Comparison of ENCODE assay signal across 7 mouse cellular contexts in genomic region chr5:104115118-104115517, GRCm38 (mm10). TPM values are rescaled to one million over a fixed set of nuclear protein-coding genes. Genes with fewer than 3 reads are reported as not detected.
DNase-seq lines count a peak whose midpoint lies in the region; ATAC-seq lines count a peak whose summit lies in the region.

No protein-coding gene starts in this region.

- peak; percentile 43 for DNase-seq in retina, postnatal 1 day
- DNase-seq in retina, embryonic 14.5 days (ENCODE audit: low spot score) = no peak
- peak; percentile 25 to 49 for DNase-seq in gastrocnemius, adult 8-10 months (ENCODE audit: low spot score in 2 of 2)
- peak; percentile 85 to 88 for DNase-seq in heart, postnatal 14 days
- peak; percentile 82 to 88 for DNase-seq in kidney, postnatal 4 days
- DNase-seq in midbrain, embryonic 14.5 days = peak; percentile 80
- no peak for DNase-seq in thymus, postnatal 10 days (ENCODE audit: low spot score in 2 of 2)

- no peak overlapping the region for H3K9ac ChIP-seq in midbrain, embryonic 14.5 days (replicated peaks; ENCODE audit: low read length)

- H3K4me1 ChIP-seq in midbrain, embryonic 14.5 days (ENCODE audit: control insufficient read depth, insufficient read depth, low read length) = peaks cover 40% of the 10 kb centered on the region

- ATAC-seq in midbrain, embryonic 14.5 days (ENCODE audit: low FRiP score, low TSS enrichment) = peak; percentile 28; the same call in 1 of the 2 replicates

- H3K27me3 ChIP-seq in midbrain, embryonic 14.5 days (ENCODE audit: control insufficient read depth, insufficient read depth, low read length) = 0 out of 2 replicates have a peak, but pooled peaks cover 3% of the 10 kb centered on the region

- intact Hi-C loops in heart, postnatal 14 days (cut with DNase I) = no loop called here

- peak overlapping the region; percentile 57 for H3K27ac ChIP-seq in midbrain, embryonic 14.5 days (replicated peaks; ENCODE audit: low read depth, low read length)

- 33% methylated on average over 14 of the region's 14 CpGs for WGBS in midbrain, embryonic 14.5 days

- no peak overlapping the region for H3K4me3 ChIP-seq in midbrain, embryonic 14.5 days (replicated peaks; ENCODE audit: low read depth, low read length)

- H3K36me3 ChIP-seq in midbrain, embryonic 14.5 days (ENCODE audit: control insufficient read depth, insufficient read depth, low read length) = no peaks in the 10 kb centered on the region

- H3K9me3 ChIP-seq in midbrain, embryonic 14.5 days (ENCODE audit: control insufficient read depth, low read length) = no peaks in the 10 kb centered on the region

- H3K4me2 ChIP-seq in midbrain, embryonic 14.5 days (ENCODE audit: low read length) = no peak overlapping the region

RNA-seq across cellular contexts. Expression of gene Sparcl1, which starts 1.6 kb away (rescaled TPM):
- total RNA-seq in gastrocnemius, adult 8-10 months (2022) = 100 to 1,000 TPM in 2 of 4 experiments, 10 to 100 TPM in 2; 70.3 to 108 (median 94.1) TPM
- total RNA-seq in heart, postnatal 14 days (2021) = 100 to 1,000 TPM; 335 to 337 TPM
- 118 and 147 TPM in 2 replicates for polyA plus RNA-seq in midbrain, embryonic 14.5 days (2014; fragmentation: Nextera tagmentation; extraction: Ambion mirVana)

RNA-seq across cellular contexts. Expression of gene Gm17660, which starts 37.7 kb away (rescaled TPM):
- total RNA-seq in gastrocnemius, adult 8-10 months (2022) = not detected
- not detected for total RNA-seq in heart, postnatal 14 days (2021)
- not detected in 2 replicates for polyA plus RNA-seq in midbrain, embryonic 14.5 days (2014; fragmentation: Nextera tagmentation; extraction: Ambion mirVana)

RNA-seq across cellular contexts. Expression of gene Dspp, which starts 55.4 kb away (rescaled TPM):
- not detected for total RNA-seq in gastrocnemius, adult 8-10 months (2022)
- total RNA-seq in heart, postnatal 14 days (2021) = not detected
- not detected in 2 replicates for polyA plus RNA-seq in midbrain, embryonic 14.5 days (2014; fragmentation: Nextera tagmentation; extraction: Ambion mirVana)

Comparison
In these comparisons a context has a peak if more than half of its experiments do, and no peak if none do; other contexts are left out.
1. DNase-seq: peak in retina, postnatal 1 day (single experiment), gastrocnemius, adult 8-10 months (2 of 2), heart, postnatal 14 days (2 of 2), kidney, postnatal 4 days (2 of 2) and midbrain, embryonic 14.5 days (single experiment); none in retina, embryonic 14.5 days (single experiment) and thymus, postnatal 10 days (0 of 2).